Mouse (Mus musculus): ENCODE results near the gene Trip13.

Trip13 gene

DNA sequence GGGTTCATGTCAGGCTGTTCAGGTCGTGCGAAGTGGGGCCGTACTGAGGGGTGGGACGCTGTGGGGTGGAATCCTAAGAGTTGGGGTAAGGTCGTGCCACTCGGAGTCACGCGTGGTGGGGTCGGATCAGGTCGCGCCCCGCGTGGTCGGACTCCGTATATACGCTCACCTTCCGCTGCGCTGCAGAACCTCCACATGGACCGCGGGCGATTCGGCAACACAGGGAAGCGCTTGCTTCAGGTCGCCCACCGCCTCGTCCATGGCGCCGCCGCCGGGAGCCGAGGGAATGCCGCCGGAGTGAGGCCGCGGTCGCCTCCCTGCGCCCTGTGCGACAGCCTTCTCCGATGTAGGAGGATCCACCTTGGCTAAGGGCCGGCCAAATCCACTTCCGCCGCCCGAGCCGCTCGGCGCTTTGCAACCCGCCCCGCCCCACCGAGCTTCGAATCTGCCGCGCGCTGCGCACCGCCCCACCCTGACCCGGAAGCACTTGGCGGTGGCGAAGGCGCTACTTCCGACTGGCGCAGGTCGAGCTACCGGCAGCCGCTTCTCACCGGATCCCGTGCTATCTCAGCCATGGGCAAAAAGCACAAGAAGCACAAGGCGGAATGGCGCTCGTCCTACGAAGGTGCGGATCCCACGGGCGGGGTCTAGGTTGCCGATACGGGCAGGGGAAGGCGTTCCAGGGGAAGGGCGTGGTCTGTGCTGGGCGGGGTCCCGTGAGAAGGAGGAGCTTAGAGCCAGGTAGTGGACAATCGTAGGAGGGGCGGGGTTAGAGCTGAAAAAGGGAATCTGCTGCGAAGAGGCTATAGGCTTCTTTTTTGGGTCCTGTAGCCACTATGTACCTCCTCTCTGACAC, at the start of gene Trip13, which contains the start of gene Brd9:
Gene Trip13, minus strand, starts transcription at position 464 of the 856 bp plus-strand sequence.
Gene Brd9, plus strand, starts transcription at position 491 of the 856 bp plus-strand sequence.
- DNase-seq (ENCODE audit: low spot score), result peak; percentile 86

DNA sequence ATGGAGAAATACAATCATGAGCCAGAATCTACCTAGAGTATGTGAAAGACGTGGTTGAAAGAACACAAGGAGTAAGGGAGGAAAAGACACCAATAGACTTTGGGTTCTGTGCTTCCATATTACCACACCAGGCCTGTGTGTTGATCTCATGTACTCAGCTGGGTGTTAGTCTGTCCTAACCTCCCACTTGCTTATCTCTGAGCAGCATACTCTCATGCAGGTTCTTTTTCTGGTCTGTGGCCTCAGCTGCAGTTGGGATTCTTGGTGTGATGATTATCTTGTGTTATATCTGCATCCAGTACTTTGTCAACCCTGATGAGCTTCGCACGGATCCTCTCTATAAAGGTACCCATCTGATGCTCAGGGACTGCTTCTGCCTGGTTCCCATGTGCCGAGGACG, 39.4 kb upstream of the Trip13 start:
- no peak for DNase-seq (ENCODE audit: low spot score)

DNA sequence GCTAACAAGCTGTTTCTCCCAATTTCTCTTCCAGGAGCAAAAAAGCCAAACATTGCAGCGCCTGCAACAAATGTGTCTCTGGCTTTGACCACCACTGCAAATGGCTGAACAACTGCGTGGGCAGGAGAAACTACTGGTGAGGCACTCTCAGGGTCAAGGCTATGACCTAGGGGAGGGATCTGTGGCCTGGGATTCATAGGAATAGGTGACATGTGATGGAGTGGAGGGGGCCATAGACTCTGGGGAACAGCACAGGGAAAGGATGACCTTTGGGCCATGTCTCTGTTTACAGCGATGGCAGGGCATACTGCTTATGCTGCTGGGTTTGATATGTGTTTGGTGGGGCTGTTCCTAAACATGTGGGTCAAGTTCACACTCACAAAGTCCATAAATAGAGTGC, 36.9 kb upstream of the Trip13 start:
- DNase-seq (ENCODE audit: low spot score), result no peak

DNA sequence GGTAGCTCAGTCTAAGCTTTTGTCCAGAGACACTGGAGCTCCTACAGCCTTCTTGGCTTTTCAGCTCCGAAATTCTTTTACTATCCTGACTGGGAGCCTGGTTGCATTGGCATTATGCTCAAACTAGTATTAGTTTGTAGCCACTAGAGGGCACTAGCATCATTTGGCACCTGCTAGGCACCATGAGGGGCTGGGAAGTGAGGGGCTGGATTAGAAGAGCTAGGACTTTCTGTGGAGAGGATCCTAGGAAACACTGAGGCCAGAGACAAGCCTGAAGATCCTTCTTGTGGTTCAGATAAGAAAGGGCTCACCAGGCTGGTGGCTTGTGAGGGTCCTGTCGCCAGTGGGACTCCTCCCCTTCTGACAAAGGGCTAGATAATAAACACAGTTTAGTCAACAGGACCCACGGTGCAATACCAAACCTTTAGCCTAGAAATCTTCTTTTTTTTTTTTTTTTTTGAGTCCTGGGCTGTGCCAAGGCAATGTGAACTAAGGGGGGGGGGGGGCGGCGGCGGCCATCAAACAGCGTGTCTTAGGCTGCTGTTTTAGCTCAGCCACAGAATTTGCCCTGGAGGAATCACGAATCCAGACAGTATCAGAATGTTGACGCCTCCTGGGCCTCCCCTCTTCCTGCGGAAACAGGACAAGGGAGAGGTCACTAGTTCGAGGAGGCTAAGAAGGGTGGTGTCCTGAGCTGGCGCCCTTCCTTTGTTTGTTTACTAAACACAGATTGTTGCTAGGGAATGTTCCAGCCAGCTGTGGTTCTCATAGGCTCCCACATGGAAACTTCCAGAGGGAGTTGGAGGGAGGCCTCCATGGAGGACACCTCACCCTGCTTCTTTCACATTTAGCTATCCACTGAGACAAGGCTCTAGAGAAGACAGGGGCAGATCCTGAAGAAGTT, 33.2 kb upstream of the Trip13 start:
- DNase-seq (ENCODE audit: low spot score), result peak; percentile 44

DNA sequence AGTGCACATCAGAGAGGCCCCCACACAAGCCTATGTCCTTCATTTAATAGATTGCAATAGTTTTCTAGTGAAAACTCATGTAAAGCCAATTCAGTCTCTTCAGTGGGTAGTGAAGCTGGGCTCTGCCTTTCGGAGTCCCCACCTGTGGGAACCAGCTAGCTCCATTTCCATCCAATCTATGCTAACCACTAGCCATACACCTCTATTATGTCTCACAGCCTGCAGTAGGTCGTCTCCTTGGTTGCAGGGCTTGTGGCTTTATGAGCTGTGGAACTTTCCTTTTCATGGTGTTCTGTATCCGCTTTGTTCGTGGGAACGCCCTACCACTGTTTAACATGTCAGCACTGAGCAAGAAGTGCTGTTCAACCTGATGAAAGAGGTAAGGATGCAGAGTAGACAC, 26.0 kb upstream of the Trip13 start, which contains the start of gene Zdhhc11:
Gene Zdhhc11, plus strand, starts transcription at position 301 of the 400 bp plus-strand sequence.
- DNase-seq (ENCODE audit: low spot score), result no peak

DNA sequence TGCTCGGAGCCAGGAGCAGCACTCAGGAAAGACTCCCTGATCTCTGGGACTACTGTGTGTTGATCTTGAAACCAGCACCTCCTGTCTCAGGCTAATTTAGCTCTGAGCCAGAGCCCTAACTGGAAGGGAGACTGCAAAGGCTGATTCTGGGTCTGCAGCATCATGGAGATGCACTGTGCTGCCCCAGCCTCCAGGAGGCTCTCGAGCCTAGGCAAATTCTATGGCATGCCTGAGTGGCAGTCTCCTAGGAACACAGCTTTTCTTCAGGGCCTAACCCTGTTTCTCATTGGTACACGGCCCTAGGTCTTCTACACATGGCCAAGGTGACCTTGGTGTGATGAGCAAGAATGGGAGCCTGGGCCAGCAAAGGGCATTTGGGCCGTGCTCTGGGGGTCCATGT, 23.6 kb upstream of the Trip13 start:
- DNase-seq (ENCODE audit: low spot score), result no peak

DNA sequence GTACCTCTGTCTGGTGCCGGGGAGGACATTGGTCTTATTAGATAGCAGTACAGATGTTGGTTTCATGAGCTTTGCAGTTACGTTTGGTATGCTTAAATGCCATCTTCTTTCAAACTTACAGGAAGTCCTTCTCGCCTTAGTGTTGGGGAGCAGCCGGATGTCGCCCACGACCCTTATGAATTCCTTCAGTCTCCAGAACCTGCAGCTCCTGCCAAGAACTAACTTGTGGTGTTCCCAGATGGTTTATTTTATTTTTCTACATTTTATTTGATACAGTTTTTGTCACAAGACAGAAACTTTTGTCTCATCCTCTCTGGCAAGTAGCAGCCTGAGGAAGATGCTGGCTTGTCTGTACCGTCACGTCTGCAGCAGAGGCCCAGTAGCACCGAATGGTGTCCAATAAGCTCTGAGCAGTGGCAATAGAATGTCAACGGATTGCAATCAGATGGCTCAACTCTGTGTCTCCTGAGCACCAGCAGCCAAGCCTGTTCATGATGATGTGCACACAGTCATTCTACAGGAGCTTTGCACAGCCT, 22.6 kb upstream of the Trip13 start:
- no peak for DNase-seq (ENCODE audit: low spot score)

DNA sequence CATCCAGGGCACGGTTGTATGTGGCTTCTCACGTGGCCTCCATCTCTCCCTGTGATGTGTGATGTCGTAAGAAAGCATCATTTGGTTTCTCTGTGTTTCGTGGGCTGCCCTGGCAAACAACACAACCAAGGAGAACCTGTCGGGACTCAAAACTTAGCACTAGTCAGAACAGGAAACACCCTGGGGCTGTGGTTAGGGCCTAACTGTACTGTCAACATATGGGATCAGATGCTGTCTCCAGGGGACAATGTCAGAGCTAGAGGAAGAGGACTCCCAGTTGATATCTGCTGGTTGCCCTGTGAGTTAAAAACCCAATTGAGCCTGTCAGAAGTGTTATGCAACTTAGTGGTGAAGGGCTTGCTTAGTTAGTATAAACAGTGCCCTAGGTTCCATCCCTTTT, 17.9 kb upstream of the Trip13 start:
- no peak for DNase-seq (ENCODE audit: low spot score)

DNA sequence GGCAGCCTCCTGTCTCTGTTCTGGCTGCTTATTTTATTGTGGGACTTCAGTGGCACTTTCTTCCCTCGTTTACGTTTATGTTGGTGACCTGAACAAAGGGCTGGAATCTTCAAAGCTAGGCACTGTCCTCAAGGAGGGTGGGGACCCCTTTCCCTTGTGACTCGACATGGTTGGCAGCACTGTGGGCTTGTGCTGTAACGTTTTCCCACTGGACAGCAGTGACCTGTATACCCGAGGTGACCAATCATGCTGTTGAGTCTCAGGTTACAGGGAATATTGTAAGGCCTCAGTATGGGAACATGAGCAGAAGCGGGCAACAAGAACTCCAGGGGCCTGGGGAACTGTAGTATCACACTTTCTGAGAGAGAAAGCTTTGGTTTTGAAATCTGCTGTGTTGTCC, 17.1 kb upstream of the Trip13 start:
- DNase-seq (ENCODE audit: low spot score), result no peak

DNA sequence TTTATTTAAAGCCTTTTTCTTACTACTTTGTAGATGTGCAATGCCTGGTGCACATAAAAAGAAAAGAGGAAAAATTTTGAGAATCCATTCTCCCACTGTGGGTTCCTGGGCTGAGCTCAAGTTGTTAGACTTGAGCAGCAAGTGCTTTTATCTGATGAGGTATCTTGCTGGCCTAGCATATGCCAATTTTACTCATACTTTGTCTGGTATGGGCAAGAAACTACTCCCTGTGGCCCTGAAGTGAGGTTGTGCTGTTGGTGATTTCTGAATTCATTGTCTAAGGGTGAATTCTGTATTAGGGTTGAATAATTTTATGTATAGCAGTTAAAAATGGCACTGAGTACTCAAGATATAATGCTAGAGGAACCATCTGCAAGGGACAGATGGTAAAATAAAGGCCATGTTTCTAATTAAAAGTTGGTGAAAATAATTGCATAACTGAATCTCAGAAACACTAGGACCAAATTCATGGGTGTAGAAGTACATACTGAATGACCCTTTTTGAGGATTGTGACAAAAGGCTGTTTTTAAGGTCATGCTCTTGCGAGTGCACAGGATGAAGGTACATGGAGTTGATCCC, 16.1 kb upstream of the Trip13 start:
- no peak for DNase-seq (ENCODE audit: low spot score)

DNA sequence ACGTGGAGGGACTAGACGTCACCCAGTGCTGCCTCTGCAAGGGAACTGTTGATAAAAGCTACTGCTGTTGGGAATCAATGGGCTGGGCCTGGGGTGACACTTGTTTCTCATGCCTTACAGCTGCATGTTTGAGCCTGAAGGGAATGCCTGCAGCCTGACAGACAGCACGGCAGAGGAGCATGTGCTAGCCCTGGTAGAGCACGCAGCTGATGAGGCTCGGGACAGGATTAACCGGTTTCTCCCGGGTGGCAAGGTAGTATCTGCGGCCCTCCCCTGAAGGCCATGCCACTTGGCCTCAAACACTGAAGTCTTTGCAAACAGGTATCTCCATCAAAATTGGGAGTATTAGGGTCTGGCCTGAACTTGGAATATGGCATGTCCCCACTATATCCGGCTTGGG, 7.0 kb upstream of the Trip13 start:
- no peak for DNase-seq (ENCODE audit: low spot score)

DNA sequence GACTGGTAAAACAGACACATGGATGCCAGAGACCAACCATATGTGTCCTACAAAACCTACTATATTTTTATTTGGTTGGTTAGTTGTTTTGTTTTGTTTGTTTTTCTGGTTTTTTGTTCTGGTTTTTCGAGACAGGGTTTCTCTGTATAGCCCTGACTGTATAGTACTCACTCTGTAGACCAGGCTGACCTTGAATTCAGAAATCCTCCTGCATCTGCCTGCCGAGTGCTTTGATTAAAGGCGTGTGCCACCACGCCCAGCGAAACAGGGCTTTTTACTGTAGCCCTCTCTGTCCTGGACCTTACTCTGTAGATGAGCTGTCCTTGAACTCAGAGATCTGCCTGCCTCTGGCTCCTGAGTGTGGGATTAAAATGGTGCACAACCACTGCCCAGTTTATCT, 1.5 kb upstream of the Trip13 start:
- DNase-seq (ENCODE audit: low spot score), result no peak

DNA sequence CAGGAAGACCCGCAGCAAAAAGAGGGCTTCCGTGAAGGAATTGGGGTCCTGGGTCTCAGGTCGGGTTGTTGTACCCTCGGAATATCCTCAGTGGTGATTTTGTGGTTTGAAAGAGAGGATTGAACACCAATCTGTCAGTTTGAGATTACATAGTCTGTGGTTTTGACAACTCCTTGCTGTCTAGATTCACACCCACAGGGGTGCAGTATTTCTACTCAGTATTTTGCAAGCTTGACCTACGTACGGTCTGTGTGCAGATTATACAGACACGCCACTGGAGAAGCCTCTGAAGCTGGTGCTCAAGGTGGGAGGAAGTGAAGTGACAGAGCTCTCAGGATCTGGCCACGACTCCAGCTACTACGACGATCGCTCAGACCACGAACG, 585 bp upstream of the Trip13 start:
- no peak for DNase-seq (ENCODE audit: low spot score)

DNA sequence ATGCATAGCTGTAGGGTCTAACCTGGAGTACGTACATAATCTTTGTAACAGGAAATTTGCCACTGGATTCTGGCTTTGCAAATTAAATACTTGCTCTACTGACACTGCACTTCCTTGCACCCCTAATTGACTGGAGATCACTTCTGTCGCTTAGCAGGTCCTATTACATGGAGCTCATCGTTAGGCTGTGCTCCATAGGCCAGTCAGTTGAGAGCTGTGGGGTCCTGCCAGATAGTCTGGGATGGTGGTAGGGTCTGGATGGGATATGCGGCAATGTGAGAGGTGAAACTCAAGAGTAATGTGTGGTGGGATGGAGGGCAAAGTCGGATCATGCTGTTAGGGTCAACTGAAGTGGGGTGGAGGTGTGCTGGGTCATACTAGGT, 655 bp downstream of the Trip13 start:
- no peak for DNase-seq (ENCODE audit: low spot score)

DNA sequence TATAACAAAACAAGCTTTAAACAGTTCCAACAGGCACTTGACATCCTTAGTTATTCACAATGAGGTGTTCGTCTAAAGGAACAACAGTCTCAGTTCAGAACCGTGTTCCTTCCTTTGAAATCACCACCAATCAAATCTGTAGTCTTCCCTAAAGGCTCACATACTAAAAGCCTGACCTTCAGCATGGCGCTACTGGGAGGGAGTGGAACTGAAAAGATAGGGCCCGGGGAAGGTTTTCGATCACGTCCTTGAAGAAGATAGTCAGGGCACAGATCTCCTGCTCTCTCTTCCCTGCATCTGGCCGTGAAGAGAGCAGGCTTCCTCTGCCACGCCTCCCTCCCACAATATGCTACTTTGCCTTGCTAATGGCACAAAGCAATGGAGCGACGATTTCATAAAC, 5.4 kb downstream of the Trip13 start:
- DNase-seq (ENCODE audit: low spot score), result peak; percentile 34

DNA sequence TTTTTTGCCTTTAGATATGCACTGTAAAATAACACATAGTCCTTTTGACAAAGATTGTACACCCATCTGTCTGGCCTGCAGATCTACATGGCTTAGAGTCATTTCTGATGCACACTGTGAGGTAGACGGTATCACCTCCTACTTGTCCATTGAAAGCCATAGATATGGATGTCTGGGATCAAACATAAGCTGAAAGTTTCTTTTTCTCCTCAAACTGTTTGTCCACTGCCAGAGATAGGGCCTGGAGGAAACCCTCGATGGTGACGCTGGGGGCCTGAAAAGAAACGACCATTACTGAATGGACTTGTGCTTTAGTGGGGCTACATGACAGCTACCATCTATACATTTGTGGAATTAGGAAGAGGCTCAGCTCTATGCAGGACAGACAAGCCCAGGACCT, 24.5 kb downstream of the Trip13 start:
- DNase-seq (ENCODE audit: low spot score), result no peak

DNA sequence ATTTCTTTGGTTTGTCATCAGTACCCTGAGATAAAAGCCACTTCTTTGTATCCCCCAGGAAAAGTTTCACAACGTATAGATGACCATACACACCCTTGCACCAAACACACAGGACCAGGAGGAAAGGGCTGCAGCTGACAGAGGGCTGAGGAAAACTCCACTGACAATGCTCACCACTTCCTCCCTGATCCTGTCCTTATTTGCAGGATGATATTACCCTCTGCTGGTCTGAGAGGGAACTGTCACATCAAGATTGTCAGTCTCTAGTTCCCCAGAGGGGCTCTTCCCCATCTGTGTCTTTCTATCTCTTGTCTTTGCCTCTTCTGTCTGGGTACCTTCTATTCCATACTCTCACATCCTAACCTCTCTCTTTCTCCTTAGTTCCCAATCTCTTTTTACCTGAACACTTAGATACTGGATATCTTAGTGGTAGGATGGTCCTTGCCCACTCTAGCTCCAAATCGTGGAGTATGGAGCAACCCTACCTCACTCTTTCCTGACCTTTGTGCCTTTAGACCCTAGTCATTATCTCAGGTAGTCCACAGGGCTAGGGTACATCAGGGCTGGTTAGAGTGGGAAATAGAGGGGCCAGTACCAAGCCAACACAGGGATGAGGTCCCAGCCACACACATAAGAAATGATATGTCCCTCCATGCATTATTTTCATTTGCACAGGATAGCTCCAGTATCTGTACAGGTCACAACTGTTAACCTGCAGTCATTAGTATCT, 29.7 kb downstream of the Trip13 start:
- no peak for DNase-seq (ENCODE audit: low spot score)

DNA sequence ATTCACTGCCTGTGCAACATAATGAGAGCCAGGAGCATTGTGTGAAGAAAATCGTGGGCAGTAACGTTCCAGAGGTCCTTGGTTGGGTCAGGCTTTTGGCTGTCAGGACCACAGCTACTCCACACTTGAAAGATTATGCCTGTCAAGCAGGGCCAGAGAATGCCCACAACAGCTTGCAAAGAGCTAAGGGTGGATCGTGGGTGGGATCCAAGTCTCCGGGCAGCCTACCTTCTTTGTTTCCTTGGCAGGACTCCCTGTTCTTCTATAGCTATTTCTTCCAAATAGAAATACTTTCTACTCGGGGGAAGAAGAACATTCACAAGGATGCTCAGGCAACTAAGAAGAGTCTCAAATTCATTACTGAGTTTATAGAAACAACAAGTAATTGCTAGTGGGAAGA, 30.4 kb downstream of the Trip13 start:
- DNase-seq (ENCODE audit: low spot score), result no peak

DNA sequence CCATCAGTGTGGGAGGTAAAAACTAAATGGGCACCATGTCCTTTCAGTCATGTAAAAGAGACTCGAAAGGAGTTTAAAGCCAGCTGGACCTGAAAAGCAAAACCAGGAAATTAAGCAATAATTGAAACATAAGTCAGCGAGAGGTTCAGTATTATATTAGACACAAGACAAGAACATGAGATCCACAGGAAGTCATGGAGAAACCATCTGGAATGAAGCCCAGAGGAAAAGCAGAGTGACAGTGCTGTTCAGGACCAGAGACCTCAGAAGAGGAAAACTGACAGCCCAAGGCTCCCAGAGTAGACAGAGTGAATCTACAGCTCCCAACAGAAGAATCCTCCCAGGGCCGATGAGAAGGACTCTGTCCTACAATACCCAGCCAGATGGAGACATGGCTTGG, 40.0 kb downstream of the Trip13 start:
- DNase-seq (ENCODE audit: low spot score), result no peak

DNA sequence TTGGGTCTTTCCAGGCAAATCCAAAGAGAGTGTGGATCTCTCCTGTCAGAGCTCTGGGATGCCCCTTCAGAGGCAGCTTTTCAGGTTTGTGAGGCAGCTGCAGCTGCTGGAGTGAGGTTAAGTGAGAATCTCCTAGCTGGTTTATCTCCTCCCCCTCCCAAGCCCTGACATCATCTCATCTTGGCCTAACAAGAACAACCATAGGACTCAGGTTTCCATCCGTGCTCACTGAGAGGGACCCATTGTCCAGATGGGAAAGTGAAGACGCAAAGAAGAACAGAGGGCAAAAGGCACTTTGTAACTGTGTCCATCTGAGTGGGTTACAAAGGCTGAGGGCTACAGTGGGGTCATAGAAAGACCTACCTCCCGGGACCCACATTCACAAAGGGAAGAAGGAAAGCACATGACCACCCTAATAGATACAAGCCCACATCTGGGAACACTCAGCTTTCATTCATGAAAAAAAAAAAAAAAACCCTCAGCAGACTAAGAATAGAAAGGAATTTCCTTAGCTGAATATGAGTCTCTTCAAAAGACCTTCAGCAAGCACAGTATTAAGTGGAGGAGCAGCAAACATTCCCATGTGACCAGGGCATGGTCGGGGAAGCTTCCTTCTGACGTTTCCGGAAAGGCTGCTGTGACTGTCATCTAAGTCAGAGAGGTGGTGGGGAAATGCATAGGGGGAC, 44.9 kb downstream of the Trip13 start:
- DNase-seq (ENCODE audit: low spot score), result no peak

DNA sequence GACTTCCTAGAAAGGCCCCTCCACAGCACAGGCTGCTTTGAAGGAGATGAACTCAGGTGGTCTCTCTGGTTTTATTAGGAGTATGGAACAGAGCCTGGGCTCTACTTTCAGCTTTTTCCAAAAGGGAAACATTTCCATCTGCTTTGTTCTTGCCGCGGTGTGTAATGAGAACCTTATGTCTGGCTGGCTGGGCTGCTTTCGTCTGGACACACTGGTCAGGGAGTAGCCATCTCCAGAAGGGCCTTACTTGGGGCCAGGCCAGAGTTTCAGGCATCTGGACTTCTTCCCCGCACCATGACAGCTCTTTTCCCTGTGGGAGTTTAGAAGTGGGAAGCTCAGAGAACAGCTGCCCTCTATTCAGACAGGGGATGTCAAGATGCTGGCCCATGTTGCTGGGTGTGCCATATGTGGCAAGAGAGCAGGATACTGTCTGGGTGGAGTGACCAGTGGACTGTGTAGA, 50.1 kb downstream of the Trip13 start:
- DNase-seq (ENCODE audit: low spot score), result peak; percentile 34
